Mouse (Mus musculus) T-helper 1 cell (primary cell): ENCODE results near the gene Adprh.

Experiments
- in situ Hi-C: fragments of 300-600 bp; cut with MboI, MseI; formaldehyde crosslinking; loops from one replicate; pipeline ENCODE4 v1.15.1; 2025; ENCODE audit warnings: high pct_unique_total_duplicates

Gene Adprh

GRCm38 (mm10) chr16:38443721-38444464 lies 8.6 kb downstream of the Adprh start:
- in situ Hi-C loops: no loop called here

GRCm38 (mm10) chr16:38442216-38442615 lies 10.3 kb downstream of the Adprh start:
- in situ Hi-C loops: no loop called here

DNA sequence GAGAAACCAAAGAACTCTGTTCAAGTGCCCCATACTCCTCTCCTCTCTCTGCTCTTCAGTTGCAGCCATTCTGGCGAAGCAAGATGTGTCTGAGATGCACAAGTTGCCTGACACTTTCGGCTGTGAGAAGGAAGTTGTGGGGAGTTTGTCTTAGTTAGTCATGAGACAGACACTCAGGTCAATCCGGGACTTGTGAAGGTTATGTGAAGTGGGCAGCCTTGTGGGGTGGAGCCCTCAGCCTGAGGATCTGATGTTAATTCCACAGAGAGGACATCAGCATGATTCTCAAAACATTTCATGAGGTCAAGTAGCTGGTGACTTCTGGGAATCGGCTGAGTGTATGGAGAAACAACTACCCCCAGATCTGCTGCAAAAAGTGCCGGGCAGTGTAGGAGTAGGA lies 10.9 kb downstream of the Adprh start:
- in situ Hi-C loops: no loop called here

GRCm38 (mm10) chr16:38440403-38440802 lies 12.1 kb downstream of the Adprh start:
- in situ Hi-C loops: no loop called here

GRCm38 (mm10) chr16:38439190-38439589 lies 13.3 kb downstream of the Adprh start:
- in situ Hi-C loops: no loop called here

DNA sequence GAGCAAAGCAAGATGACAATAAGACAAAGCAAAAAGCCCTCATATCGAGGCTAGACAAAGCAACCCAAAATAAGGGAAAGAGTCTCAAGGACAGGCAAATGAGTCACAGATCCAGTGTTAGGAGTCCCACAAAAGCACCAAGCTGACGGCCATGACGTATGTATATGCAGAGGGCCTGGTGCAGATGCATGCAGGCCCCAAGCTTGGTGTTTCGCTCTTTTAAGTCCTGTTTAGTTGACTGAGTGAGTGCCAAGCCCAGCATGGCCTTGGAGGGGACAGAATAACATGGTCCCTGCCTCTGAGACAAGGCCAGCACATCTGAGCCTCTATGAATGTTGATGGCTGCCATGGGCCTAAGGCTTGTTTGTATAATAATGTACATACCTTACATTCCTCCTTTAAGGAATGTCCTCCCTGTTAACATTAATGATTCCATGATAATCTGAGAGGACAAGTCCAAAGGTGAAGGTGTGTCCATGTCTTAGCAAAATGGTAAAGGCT lies 18.2 kb downstream of the Adprh start:
- in situ Hi-C loops: no loop called here

GRCm38 (mm10) chr16:38433514-38433913 lies 19.0 kb downstream of the Adprh start:
- in situ Hi-C loops: no loop called here

DNA sequence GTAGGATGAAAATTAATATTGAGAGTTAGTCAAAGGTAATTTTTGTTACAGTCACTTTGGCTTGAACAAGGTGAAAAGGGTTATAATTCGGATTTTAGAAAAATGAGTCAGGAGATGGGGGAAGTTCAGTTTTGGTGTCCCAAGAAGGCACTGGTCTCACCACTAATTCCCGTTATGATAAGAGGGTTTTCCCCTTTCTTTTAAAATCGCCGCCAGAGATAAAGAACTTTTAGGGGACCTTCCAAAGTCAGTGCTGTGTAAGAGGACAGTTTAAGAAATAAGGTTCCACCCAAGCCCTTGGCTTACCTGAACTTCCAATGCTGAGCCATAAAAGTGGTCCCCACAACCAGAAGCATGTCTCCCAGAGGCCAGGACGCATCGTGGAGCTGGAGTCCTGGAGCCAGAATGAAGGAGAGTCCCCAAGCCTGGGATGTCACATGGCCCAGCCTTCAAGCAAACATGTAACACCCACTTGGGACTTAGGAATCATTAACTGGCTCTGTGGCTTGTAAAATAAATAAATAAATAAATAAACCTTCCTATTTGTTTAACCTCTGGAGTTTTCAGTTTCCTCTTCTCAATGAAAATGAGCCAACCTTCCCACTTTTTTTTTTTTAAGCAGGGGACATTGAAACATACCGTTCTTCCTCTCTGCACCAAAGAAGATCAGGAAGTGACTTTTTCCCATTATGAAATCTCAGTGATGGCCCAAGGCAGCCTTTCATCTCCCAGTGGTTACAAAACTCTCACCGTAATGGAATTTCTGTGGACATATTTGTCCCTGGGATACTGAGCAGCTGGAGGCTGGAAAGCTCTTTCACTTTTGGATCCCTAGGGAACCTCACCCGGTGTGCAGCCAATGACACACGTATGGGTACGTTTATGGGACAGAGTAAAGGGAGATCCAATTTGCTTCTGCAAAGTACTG lies 19.7 kb downstream of the Adprh start, which contains the start of gene Pla1a:
Gene Pla1a, minus strand, starts transcription at position 648 of the 928 bp plus-strand sequence.
- in situ Hi-C loops: no loop called here

GRCm38 (mm10) chr16:38431446-38432185 lies 20.9 kb downstream of the Adprh start:
- in situ Hi-C loops: no loop called here

DNA sequence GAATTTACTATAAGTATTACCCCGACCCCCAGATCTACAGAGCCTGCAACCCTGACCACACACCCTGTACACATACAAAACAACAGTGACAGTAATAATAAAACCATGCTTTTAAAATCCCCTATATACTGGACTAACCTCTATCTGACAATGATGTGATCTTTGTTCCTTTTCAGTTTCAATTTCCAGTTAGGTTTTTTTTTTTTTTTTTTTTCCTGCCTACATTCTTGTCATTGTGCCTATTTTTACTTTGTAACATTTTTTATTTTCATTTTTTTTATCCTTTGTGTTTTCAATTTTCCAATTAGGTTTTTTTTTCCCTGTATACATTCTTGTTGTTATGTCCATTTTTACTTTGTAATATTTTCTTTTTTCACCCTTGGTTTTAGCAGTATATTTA lies 26.7 kb downstream of the Adprh start:
- in situ Hi-C loops: no loop called here

GRCm38 (mm10) chr16:38425374-38425773 lies 27.1 kb downstream of the Adprh start:
- in situ Hi-C loops: no loop called here

DNA sequence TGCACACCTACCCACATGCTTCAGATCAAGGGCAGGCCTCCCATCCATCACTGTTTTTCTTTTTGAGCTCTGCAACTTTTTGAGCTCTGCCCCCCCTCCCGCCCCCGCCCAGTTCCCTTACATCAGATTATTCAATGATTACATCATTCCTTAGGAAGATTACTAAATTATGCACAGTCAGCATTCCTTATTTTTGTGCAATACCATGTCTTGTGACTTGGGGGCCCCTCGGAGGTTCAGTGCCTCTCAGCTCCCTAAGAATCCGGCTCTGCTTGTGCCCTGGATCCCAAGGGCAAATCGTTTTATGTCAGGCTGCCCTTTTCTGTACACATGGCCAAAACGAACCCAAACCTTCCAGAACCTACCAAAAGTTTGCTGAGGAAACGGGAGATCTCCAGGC lies 37.5 kb downstream of the Adprh start:
- in situ Hi-C loops: no loop called here

DNA sequence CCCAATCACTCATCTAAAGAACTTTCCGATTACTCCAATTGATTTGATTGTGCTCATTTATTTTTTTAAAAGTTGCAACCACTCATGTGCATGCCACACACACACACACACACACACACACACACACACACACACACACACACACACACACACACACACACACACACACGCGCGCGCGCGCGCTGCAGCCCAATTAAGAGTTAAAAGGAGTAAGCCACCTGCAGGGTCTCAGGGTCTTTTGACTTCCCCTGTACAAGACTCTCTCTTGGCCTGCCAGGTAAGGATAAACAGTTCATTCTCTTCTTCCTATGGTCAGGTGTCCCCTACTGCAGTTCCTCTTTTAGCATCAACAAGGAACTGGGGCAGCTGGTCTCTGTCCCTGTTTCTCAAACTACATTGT lies 44.1 kb downstream of the Adprh start:
- in situ Hi-C loops: no loop called here

DNA sequence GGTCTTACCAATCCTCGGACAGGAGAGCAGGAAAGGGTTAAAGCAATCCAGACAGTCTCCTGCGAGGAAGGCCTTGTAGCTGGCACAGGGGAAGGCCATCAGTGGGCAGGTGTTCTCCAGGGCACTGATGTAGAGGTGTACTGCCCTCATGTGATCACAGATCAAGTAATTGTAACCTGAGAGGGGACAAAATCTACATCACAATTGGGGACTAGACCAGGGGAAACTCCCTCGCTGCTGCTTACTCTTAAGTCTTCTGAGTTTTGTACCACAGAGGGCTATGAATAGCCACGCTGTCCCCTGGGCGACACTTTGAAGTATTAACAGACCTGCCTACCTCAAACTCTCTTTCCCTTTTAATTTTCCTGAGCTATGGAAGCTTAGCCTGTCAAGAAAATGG lies 44.9 kb downstream of the Adprh start:
- in situ Hi-C loops: no loop called here

GRCm38 (mm10) chr16:38406708-38407107 lies 45.8 kb downstream of the Adprh start:
- in situ Hi-C loops: no loop called here

DNA sequence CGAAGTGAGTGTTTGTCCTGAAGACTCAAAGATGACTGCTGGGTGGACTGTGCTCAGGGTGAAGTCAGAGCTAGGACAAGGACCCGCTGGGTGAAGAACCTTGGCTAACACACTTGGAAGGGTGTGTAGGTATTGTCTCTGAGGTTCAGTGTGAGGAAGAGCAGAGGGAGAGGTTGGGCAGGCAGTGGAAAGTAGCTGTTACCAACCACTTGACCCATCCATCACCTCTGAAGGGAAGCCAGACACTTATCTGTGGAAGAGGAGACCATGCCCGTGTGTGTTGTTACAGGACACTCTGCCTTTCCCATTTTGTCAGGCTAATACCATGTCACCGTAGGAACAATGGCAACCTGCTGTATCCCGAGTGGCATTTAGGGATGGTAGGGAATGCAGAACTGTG lies 46.2 kb downstream of the Adprh start:
- in situ Hi-C loops: no loop called here

- in situ Hi-C loops: no loop called here
These were observed 48.9 kb downstream of the Adprh start for GRCm38 (mm10) chr16:38403639-38404038.

DNA sequence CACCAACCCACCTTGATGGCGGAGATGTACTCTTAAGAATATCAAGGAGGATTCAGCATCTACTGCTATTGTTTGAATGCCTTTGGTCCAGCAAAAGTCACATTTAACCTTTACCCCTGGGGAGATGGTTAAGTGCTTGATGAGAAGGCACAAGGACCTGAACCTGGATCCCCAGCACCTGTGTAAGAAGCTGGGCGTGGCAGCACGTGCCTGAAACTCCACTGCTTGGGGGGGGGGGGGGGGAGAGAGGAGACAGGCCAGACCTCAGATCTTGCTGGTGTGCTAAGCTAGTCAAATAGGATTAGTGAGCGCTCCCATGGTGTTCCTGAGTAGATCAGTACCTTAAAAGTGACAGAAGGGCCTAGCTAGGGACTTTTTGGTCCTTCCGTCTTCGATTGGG lies 51.0 kb downstream of the Adprh start:
- in situ Hi-C loops: no loop called here

- in situ Hi-C loops: no loop called here
These were observed 52.1 kb downstream of the Adprh start for GRCm38 (mm10) chr16:38400311-38400960.

DNA sequence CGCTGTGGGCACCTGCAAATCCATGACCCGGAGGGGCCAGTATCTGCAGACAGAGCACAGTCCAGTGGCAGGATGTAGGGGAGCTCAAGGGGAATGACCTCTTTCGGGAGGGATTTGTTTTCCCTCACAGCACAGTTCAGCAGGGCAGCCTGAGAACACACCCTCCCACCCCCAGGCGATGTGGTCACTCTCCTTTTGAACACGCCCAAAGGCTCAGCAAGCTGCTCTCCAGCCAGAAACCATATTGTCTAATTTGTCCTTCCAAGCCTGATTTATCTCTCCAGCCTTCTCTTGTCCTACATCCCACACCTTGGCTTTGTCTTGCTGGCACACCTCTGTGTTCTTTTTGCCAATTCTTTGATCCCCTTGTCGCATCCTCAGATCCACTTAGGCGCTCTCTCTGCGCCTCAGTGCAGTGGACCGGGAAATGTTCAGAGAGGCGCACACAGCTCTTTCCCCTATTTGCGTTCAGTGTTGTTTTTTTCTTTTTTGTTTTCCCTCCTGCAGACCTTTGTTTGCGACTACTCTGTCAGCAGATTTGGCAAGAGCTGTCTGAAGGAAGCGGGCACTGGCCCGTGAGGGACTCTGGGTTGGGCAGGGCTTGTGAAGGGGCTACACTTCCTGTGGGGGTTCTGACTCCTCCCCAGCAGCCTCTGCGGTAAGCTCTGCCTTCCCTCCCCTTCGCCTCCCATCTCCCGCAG lies 52.8 kb downstream of the Adprh start:
- in situ Hi-C loops: no loop called here

DNA sequence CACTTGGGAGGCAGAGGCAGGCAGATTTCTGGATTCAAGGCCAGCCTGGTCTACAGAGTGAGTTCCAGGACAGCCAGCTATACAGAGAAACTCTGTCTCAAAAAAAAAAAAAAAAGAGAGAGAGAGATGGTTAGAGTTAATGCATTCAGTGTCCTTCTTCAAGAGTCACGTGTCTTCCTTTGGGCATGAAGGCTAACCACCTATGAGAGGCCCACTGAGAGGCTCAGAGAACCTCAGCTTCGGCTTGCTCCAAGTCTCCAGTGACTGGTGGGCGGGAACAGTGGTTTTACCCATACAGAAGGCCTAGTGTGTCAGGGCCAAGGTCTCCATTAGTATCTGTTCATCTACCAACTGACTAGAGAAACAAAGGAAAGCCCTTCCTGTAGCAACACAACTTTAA lies 53.4 kb downstream of the Adprh start:
- in situ Hi-C loops: no loop called here
